Mouse (Mus musculus) heart, adult 9 months (tissue): ENCODE measurements around the gene Camk2b.

Experiments used
- DNase-seq, 2 experiments: peaks; one replicate each; pipeline ENCODE4 v3.0.0; 2022; ENCODE audit warnings: low spot score in 2 of 2

Camk2b gene

DNA sequence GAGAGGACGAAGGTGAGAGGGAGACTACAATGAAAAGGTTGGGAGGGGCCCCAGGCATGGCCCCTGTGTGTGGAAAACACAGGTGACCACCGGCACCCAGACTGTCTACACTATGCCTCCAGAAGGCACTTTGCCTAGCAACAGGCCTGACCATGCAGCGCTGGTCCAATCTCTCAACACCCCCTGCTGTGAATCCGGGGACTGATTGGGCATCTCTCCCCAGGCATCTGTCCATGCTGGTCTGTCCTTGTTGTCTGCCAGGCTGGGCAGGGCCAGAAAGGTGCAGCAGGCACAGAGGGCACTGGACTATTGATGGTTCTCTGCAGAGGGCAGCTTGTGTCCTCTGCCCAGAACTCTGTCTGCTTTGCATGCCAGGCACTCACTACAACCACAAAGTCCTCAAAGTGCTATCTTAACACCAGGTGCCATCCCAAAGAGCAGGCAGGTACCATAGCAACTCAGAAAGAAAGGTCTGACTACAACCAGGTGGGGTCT is 16.0 kb downstream of the Camk2b start:
- no peak for DNase-seq

DNA sequence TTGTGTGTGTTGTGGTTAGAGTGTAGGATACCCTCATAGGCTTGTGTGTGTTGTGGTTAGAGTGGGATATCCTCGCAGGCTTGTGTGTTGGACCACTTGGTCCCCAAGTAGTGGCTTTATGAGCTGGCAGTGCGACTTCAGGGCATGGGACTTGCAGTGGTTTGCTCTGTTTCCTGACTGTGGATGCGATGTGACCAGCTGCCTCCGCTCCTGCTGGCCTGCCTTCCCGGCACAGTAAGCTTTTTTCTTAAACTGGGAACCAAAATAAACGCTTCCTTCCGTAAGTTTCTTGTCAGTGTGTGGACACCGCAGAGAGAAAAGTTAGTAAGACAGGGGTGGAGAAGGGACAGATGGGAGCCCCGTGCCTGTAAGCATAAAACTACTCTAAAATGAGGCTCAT is 18.0 kb downstream of the Camk2b start:
- no peak for DNase-seq

DNA sequence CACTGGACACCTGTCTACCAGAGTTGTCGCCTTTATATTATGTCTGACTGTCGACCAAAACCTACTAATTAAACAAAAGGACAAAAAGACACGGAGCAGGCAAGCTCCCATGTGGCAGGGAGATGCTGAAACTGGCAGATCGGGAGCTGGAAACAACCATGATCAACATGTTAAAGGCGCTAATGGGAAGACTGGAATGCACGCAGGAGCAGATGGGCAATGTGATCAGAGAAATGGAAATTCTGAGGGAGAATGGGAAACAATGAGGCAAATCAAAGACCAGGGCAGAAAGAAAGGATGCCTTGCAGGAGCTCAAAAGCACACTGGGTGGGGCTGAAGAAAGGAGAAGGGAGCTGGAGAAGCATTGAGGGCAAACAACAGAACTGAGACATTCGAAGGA is 27.2 kb downstream of the Camk2b start:
- DNase-seq: no peak

DNA sequence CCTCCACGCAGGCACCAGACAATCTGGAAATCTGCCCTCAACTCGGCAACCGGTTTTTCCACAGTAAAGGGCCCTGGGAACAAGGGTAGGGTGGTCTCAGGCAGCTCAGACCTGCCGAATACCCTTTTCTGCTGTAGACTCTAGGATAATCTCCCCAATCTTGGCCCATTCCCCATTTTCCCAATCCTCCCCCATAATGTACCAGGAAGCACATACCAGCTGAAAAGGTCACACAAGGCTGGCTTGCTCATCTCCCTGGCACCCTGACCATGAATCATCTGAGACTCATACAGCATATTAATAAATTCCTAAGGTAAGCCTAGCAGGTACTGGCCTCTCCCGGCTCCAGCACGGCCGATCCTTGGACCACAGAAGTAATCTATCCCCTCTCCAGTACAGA is 28.5 kb downstream of the Camk2b start:
- DNase-seq: no peak

- no peak for DNase-seq
Observed at GRCm38 (mm10) chr11:6037198-6037597, 29.0 kb downstream of the Camk2b start.

GRCm38 (mm10) chr11:6036477-6036876 is 29.7 kb downstream of the Camk2b start:
- no peak for DNase-seq

- no peak for DNase-seq
Observed at GRCm38 (mm10) chr11:6035521-6035920, 30.6 kb downstream of the Camk2b start.

DNA sequence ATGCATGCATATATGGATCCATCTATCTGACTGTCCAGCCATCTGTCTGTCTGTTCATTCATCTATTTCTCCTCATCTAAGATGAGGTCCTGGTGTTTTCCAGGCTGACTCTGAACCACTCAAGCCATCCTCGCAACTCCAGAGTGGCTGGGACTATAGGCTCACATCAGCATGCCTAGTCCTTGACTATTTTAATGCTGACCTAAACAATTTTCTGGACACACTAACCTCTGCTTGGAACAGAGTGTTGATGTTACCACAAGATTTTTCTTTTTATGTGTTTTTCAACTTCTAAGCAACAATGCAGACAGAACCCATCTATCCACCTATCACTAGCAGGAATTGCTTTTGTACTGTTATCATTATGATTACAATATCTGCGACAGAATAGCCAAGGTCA is 31.4 kb downstream of the Camk2b start:
- no peak for DNase-seq

- DNase-seq: no peak
Observed at GRCm38 (mm10) chr11:6033801-6034200, 32.4 kb downstream of the Camk2b start.

- peak; percentile 34 to 54 for DNase-seq
Observed at GRCm38 (mm10) chr11:6033147-6033546, 33.0 kb downstream of the Camk2b start.

GRCm38 (mm10) chr11:6030650-6031049 is 35.5 kb downstream of the Camk2b start:
- peak; percentile 45 to 69 for DNase-seq

DNA sequence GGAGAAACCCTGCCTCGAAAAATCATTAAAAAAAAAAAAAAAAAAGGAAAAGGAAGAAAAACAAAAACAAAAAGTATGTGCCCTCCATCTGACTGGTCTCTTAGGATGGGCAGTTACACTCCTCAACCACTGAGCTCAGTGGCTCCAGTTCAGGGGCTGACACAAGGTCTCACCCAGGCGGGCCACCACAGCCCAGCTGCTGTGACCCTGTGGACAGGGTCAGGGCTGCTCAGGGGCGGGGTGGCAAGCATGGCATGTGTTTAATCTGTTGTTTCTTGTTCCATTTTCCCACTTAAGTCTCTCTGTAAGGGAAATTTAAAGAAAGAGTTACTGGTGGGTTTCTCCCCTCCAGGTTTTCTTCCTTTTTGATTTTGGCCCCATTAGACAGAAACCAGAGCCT is 36.4 kb downstream of the Camk2b start:
- DNase-seq: no peak

DNA sequence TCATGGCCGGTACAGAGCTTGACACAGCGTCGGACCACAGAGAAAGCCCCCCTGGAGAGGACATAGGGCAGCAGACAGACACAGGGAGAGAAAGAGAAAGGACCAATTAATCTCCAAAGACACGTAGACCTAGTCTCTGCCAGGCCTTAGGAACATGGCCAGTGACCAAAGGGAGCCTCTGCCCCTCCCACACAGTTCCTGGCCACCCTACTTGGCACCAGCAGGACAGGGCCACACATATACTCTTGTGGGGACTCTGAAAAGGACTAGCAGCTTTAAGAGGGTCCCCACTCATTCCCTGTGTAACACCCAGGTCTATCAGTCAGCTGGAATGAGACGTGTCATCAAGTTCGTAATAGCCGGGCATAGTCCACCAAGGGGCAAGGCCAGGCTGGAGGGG is 37.3 kb downstream of the Camk2b start:
- DNase-seq: no peak

DNA sequence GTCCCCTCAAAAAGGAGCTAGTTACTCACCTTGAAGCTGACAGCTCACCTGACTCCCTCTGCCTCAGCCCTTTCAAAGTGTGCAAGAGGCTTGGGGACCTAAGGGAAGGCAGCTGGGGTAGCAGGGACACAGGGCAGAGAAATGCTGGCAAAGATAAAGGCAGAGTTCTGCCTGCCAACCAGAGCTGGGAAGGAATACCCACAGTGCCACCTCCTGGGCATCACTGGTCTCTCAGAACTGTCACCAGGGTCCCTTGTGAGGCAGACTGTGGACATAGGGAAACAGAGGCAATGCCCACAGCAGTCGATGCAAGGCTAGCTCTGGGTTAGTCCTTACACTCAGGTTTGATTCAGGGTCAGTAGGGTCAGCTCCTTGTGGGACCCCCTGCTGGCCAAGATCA is 39.8 kb downstream of the Camk2b start:
- DNase-seq: peak in 1 of 2 experiments; percentile 40

- no peak for DNase-seq
Observed at GRCm38 (mm10) chr11:6024923-6025652, 41.1 kb downstream of the Camk2b start.

DNA sequence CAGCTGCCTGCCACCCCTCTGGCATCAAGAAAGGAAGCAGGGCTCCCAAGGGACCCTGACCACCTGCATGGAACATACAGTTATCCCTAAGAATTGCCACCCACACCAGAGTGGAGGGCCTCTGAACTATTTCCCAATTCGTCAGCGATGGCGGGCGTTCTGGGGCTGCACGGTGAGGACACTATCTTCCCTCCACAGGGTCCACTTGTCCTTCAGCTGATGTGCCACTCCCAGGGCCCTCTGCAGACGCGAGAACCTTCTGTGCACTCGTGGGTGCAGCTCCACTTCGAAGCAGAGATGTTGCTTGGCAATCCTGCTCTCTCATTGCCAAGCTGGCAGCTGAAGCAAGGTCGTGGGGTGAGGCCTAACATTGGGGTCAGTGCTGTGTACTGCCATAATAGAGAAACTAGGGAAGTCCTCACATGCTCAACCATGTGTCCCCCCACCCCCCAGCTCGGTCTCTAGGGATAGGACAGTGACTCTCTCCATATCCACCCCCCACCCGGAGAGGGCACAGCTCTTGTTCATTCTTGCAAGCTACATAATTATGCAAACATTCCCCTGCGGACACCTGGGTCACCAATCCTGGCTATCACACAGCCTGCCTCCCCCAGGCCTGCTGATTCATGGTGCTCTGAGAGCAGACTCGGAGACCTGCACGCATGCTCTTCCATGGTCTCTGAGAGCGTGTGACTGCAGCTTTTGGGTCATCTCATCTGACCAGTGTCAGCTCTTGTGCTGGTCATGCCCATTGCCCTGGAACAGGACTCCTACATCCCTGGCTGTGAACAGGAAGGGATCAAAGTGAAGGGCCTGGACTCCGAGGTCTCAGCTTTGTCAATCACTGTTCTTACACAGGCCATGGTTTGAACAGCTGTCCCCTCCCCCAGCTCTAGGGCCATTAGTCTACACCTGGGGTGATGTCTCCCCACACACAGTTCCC is 45.0 kb downstream of the Camk2b start:
- no peak for DNase-seq

DNA sequence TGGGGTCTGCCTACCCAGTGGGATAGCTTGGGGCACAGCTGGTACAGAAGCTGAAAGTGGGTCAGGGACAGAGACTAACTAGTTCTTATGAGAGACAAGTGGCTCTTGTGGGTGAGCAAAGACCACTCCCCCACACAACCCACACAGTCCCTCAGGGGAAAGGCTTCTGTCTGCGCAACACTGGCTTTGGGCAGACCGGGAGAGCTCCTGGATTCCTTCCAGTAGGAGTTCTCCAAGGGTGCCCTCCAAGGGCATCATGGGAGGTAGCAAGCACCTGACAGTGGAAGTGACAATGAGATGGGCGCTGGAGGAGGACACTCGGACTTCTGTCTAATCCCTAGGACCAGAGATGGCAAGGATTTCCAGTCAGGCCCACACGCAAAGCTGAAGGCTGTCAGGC is 45.8 kb downstream of the Camk2b start:
- no peak for DNase-seq

GRCm38 (mm10) chr11:6018218-6019010 is 47.7 kb downstream of the Camk2b start:
- DNase-seq: no peak

DNA sequence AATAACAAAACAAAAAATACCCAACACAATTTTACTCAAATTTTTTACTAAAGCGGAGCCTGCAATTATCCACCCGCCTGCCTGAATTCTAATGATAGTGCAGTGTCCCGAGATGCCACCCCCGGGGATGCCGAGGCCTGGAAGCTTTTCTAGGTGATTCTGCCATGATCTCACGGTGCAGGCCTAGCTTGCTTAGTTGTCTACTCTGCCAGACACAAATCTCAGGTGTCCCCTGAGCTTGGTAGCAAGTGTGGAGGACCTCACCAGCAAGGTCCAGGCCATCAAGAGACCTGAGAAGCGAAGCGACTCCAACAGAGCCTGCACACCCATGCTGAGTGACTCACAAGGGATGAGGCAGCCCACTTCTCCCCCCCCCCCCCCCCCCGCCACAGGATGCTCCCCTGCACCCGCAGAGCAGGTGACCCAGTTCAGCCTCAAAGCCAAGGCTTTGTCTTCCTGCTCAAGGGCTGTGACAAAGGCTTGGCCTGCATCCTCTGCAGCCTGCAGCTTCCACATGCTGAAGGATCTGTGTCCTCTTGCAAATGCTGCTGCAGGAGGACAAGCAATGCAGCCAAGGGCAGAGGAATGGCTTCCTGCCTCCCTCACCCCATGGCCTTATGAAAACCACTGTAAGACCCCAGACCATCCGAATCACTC is 48.5 kb downstream of the Camk2b start:
- no peak for DNase-seq

- no peak for DNase-seq
Observed at GRCm38 (mm10) chr11:6016797-6017395, 49.3 kb downstream of the Camk2b start.

DNA sequence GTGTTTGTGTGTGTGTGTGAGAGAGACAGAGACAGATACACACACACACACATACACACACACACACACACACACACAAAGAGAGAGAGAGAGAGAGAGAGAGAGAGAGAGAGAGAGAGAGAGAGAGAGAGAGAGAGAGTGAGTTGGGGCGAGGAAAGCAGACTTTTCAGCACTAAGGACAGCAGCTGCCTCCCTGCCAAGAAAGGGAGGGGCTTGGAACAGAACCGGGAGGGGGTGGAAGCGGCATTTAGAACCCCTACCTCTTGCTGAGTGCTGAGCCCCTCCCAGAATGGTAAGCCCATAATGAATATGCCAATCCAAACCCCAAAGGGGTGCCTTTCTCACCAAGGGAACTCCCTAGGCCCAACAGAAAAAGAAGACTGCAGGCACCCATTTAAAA is 49.8 kb downstream of the Camk2b start:
- DNase-seq: no peak
